Mouse (Mus musculus) CH12.LX (cell line): Measurements from ENCODE around the gene Arsb.

Experiments
- CTCF ChIP-seq, 2 experiments: IDR thresholded peaks in 1 of 2; conservative IDR thresholded peaks in 1 of 2; 2 replicates each; pipeline ENCODE4 v1.5.1; 2011 to 2012; ENCODE audit warnings: low read depth in 2 of 2, low read length in 2 of 2, improper control_type of control experiment in 1 of 2, inconsistent platforms in 1 of 2, mild to moderate bottlenecking in 1 of 2, moderate library complexity in 1 of 2
- ELF1 ChIP-seq: IDR thresholded peaks from 2 replicates; pipeline ENCODE4 v1.6.1; 2014; ENCODE audit warnings: low read depth, mild to moderate bottlenecking, inconsistent platforms, low read length, improper control_type of control experiment
- EP300 ChIP-seq: IDR thresholded peaks from 2 replicates; pipeline ENCODE4 v1.6.1; 2011; ENCODE audit warnings: low read length, improper control_type of control experiment
- ETS1 ChIP-seq: conservative IDR thresholded peaks from 2 replicates; pipeline ENCODE4 v1.6.1; 2012; ENCODE audit warnings: low read depth, mild to moderate bottlenecking, inconsistent platforms, low read length, improper control_type of control experiment, moderate library complexity
- KAT2A ChIP-seq: IDR thresholded peaks from 2 replicates; pipeline ENCODE4 v1.6.1; 2012; ENCODE audit warnings: low read length, improper control_type of control experiment, inconsistent platforms; ENCODE audit not compliant: insufficient replicate concordance
- MAFK ChIP-seq: IDR thresholded peaks from 2 replicates; pipeline ENCODE4 v1.6.1; 2011; ENCODE audit warnings: low read length, improper control_type of control experiment; ENCODE audit not compliant: insufficient replicate concordance
- MYC ChIP-seq: IDR thresholded peaks from 2 replicates; pipeline ENCODE4 v1.6.1; 2011; ENCODE audit warnings: low read depth, mild to moderate bottlenecking, improper control_type of control experiment, low read length
- POLR2A ChIP-seq: IDR thresholded peaks from 2 replicates; pipeline ENCODE4 v1.6.1; 2011; ENCODE audit warnings: low read depth, mild to moderate bottlenecking, improper control_type of control experiment, low read length
- UBTF ChIP-seq: IDR thresholded peaks from 2 replicates; pipeline ENCODE4 v1.6.1; 2012; ENCODE audit warnings: low read depth, mild to moderate bottlenecking, inconsistent platforms, low read length, improper control_type of control experiment, moderate library complexity

GRCm38 (mm10) chr13:93822001-93822400 lies 50.6 kb downstream of the Arsb start:
- no peak for TF ChIP-seq POLR2A
- no peak for TF ChIP-seq MYC
- TF ChIP-seq MAFK: no peak
- TF ChIP-seq EP300: no peak
- TF ChIP-seq CTCF (conservative IDR thresholded peaks at IDR 0.05 in 1 of 2, IDR thresholded peaks at IDR 0.05 in 1 of 2; ENCODE audit: low read depth in 2 of 2, low read length in 2 of 2): no peak
- TF ChIP-seq KAT2A: no peak
- TF ChIP-seq UBTF: no peak
- TF ChIP-seq ELF1: no peak
- TF ChIP-seq ETS1: no peak
